Mouse (Mus musculus) ES-E14 (cell line): ENCODE measurements at regions not wholly inside any gene's neighbourhood (a gene's known extent, or its start where the extent isn't known, plus 50 kb on each side); places are given as distances from the start of the nearest gene placed in this dataset.

Experiments
- CHD2 ChIP-seq: IDR thresholded peaks from 2 replicates; pipeline ENCODE4 v1.6.1; 2014; ENCODE audit warnings: mild to moderate bottlenecking, low read depth, low read length, inconsistent platforms
- HCFC1 ChIP-seq: IDR thresholded peaks from 2 replicates; pipeline ENCODE4 v1.6.1; 2012; ENCODE audit warnings: low read length, inconsistent platforms, borderline replicate concordance; ENCODE audit not compliant: insufficient read depth
- MAFK ChIP-seq: IDR thresholded peaks from 2 replicates; pipeline ENCODE4 v1.6.1; 2014; ENCODE audit warnings: mild to moderate bottlenecking, low read depth, low read length, inconsistent platforms; ENCODE audit not compliant: insufficient read depth
- ZC3H11A ChIP-seq: IDR thresholded peaks from 2 replicates; pipeline ENCODE4 v1.6.1; 2012; ENCODE audit warnings: low read depth, mild to moderate bottlenecking, inconsistent platforms, low read length, borderline replicate concordance
- ZNF384 ChIP-seq: IDR thresholded peaks from 2 replicates; pipeline ENCODE4 v1.6.1; 2012; ENCODE audit warnings: low read depth, low read length, inconsistent platforms

DNA sequence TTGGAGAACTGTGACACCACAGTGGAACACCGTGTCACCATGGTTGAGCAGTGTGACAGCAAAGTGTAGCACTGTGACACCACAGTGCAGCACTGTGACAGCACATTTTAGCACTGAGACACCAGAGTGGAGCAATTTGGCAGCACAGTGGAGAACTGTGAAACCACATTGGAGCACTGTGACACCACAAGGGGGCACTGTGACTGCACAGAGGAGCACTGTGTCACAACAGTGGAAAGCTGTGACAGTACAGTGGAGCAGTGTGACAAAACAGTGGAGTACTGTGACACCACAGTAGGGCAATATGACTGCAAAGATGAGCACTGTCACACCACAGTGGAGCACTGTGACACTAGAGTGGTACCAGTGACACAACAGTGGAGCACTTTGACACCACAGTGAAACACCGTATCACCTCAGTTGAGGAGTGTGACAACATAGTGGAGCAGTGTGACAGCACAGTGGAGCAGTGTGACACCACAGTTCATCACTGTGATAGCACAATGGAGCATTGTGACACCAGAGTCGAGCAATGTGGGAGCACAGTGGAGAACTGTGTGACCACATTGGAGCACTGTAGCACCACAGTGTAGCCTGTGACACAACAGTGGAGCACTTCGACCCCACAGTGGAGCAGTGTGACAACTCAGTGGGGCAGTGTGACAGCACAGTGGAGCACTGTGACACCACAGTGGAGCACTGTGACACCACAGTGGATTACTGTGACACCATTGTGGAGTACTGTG is 114.6 kb upstream of the Vmn1r2 start:
- TF ChIP-seq ZC3H11A (0 out of 2 replicates have a peak, but pooled peaks have one; percentile 12), CHD2 (no peak), ZNF384 (no peak), MAFK (no peak), HCFC1 (no peak)
